Mouse (Mus musculus): Measurements from ENCODE around the gene Tssk6. TPM values are rescaled to one million over a fixed set of nuclear protein-coding genes. Genes with fewer than 3 reads are reported as not detected.
A peak's percentile ranks its signal among the peaks of the same experiment; 100 is the strongest.

Tssk6 gene
- polyA plus RNA-seq (2015; fragmentation: Nextera tagmentation; extraction: Ambion mirVana) = 1.1 and 1.6 TPM in 2 replicates

GRCm38 (mm10) chr8:69902163-69903062 is at the start of gene Tssk6, which contains the start of the genes Ndufa13 and Yjefn3:
Gene Tssk6, plus strand, starts transcription at chr8:69902184.
Gene Ndufa13, minus strand, starts transcription at chr8:69902558.
Gene Yjefn3, minus strand, starts transcription at chr8:69902712.
- peak within 1 kb of the TSS; percentile 100 for H3K4me2 ChIP-seq (ENCODE audit: low read depth, low read length)
- 3% methylated on average over 89 of the region's 89 CpGs for WGBS (ENCODE audit: insufficient replicate concordance)
- H3K9ac ChIP-seq (ENCODE audit: low read depth, low read length) = peak within 1 kb of the TSS; percentile 90
- peak within 1 kb of the TSS; percentile 97 for H3K27ac ChIP-seq (ENCODE audit: low read length)
- H3K4me3 ChIP-seq (ENCODE audit: low read depth, low read length) = peak within 1 kb of the TSS; percentile 87
- no peaks in the 10 kb centered on the region; the same call in 1 of the 2 replicates for H3K36me3 ChIP-seq (ENCODE audit: control insufficient read depth, insufficient read depth)
- no peaks in the 10 kb centered on the region for H3K27me3 ChIP-seq (ENCODE audit: control insufficient read depth, insufficient read depth, low read depth, low read length)
- ATAC-seq (ENCODE audit: low read depth) = peak; percentile 28
- H3K9me3 ChIP-seq (replicated peaks; ENCODE audit: control insufficient read depth, low read length) = no peaks in the 10 kb centered on the region
- peaks cover 42% of the 10 kb centered on the region for H3K4me1 ChIP-seq (ENCODE audit: control insufficient read depth, low read depth, low read length)

- Histone ChIP-seq H3K27ac (ENCODE audit: low read length) (no peak overlapping the region), H3K4me1 (ENCODE audit: control insufficient read depth, low read depth, low read length) (peaks cover 11% of the 10 kb centered on the region), H3K9ac (ENCODE audit: low read depth, low read length) (no peak overlapping the region), H3K9me3 (replicated peaks; ENCODE audit: control insufficient read depth, low read length) (no peaks in the 10 kb centered on the region; the same call in 1 of the 2 replicates), H3K4me2 (ENCODE audit: low read depth, low read length) (no peak overlapping the region), H3K36me3 (ENCODE audit: control insufficient read depth, insufficient read depth) (no peaks in the 10 kb centered on the region), H3K4me3 (ENCODE audit: low read depth, low read length) (no peak overlapping the region), H3K27me3 (ENCODE audit: control insufficient read depth, insufficient read depth, low read depth, low read length) (no peaks in the 10 kb centered on the region)
- 74% methylated on average over 10 of the region's 10 CpGs for WGBS (ENCODE audit: insufficient replicate concordance)
- ATAC-seq (ENCODE audit: low read depth) = no peak
These were observed 48.1 kb upstream of the Tssk6 start for GRCm38 (mm10) chr8:69853869-69854268.

- no peaks in the 10 kb centered on the region for H3K36me3 ChIP-seq (ENCODE audit: control insufficient read depth, insufficient read depth)
- no peaks in the 10 kb centered on the region for H3K9me3 ChIP-seq (replicated peaks; ENCODE audit: control insufficient read depth, low read length)
- no peak overlapping the region for H3K9ac ChIP-seq (ENCODE audit: low read depth, low read length)
- H3K4me2 ChIP-seq (ENCODE audit: low read depth, low read length) = no peak overlapping the region
- H3K27me3 ChIP-seq (ENCODE audit: control insufficient read depth, insufficient read depth, low read depth, low read length) = no peaks in the 10 kb centered on the region
- WGBS (ENCODE audit: insufficient replicate concordance) = 60% methylated on average over 4 of the region's 4 CpGs
- no peak overlapping the region for H3K27ac ChIP-seq (ENCODE audit: low read length)
- no peak overlapping the region for H3K4me3 ChIP-seq (ENCODE audit: low read depth, low read length)
- H3K4me1 ChIP-seq (ENCODE audit: control insufficient read depth, low read depth, low read length) = peaks cover 5% of the 10 kb centered on the region; the same call in 1 of the 2 replicates
- no peak for ATAC-seq (ENCODE audit: low read depth)
These were observed 41.2 kb upstream of the Tssk6 start for GRCm38 (mm10) chr8:69860807-69861206.

- peaks cover 5% of the 10 kb centered on the region; the same call in 1 of the 2 replicates for H3K4me1 ChIP-seq (ENCODE audit: control insufficient read depth, low read depth, low read length)
- WGBS (ENCODE audit: insufficient replicate concordance) = 31% methylated on average over 2 of the region's 2 CpGs
These were observed 40.7 kb upstream of the Tssk6 start for GRCm38 (mm10) chr8:69861251-69861650.

GRCm38 (mm10) chr8:69863387-69864020 is 38.5 kb upstream of the Tssk6 start:
- no peaks in the 10 kb centered on the region for H3K27me3 ChIP-seq (ENCODE audit: control insufficient read depth, insufficient read depth, low read depth, low read length)
- H3K9me3 ChIP-seq (replicated peaks; ENCODE audit: control insufficient read depth, low read length) = no peaks in the 10 kb centered on the region
- no peak overlapping the region for H3K4me2 ChIP-seq (ENCODE audit: low read depth, low read length)
- peaks cover 5% of the 10 kb centered on the region; the same call in 1 of the 2 replicates for H3K4me1 ChIP-seq (ENCODE audit: control insufficient read depth, low read depth, low read length)
- H3K4me3 ChIP-seq (ENCODE audit: low read depth, low read length) = no peak overlapping the region
- no peak overlapping the region for H3K27ac ChIP-seq (ENCODE audit: low read length)
- H3K9ac ChIP-seq (ENCODE audit: low read depth, low read length) = no peak overlapping the region
- H3K36me3 ChIP-seq (ENCODE audit: control insufficient read depth, insufficient read depth) = no peaks in the 10 kb centered on the region
- WGBS (ENCODE audit: insufficient replicate concordance) = 54% methylated on average over 5 of the region's 5 CpGs
- peak; percentile 51; the same call in 1 of the 2 replicates for ATAC-seq (ENCODE audit: low read depth)

More at GRCm38 (mm10) chr8:69861251-69861650, 40.7 kb upstream of the Tssk6 start:
- no peak for ATAC-seq (ENCODE audit: low read depth)
- no peaks in the 10 kb centered on the region for H3K27me3 ChIP-seq (ENCODE audit: control insufficient read depth, insufficient read depth, low read depth, low read length)
- no peak overlapping the region for H3K4me2 ChIP-seq (ENCODE audit: low read depth, low read length)
- H3K27ac ChIP-seq (ENCODE audit: low read length) = no peak overlapping the region
- H3K4me3 ChIP-seq (ENCODE audit: low read depth, low read length) = no peak overlapping the region
- H3K9me3 ChIP-seq (replicated peaks; ENCODE audit: control insufficient read depth, low read length) = no peaks in the 10 kb centered on the region
- no peaks in the 10 kb centered on the region for H3K36me3 ChIP-seq (ENCODE audit: control insufficient read depth, insufficient read depth)
- no peak overlapping the region for H3K9ac ChIP-seq (ENCODE audit: low read depth, low read length)

- Histone ChIP-seq H3K4me1 (ENCODE audit: control insufficient read depth, low read depth, low read length) (peaks cover 5% of the 10 kb centered on the region; the same call in 1 of the 2 replicates), H3K9ac (ENCODE audit: low read depth, low read length) (no peak overlapping the region), H3K4me2 (ENCODE audit: low read depth, low read length) (no peak overlapping the region), H3K9me3 (replicated peaks; ENCODE audit: control insufficient read depth, low read length) (no peaks in the 10 kb centered on the region), H3K4me3 (ENCODE audit: low read depth, low read length) (no peak overlapping the region), H3K36me3 (ENCODE audit: control insufficient read depth, insufficient read depth) (no peaks in the 10 kb centered on the region), H3K27ac (ENCODE audit: low read length) (no peak overlapping the region), H3K27me3 (ENCODE audit: control insufficient read depth, insufficient read depth, low read depth, low read length) (no peaks in the 10 kb centered on the region)
- 60% methylated on average over 5 of the region's 5 CpGs for WGBS (ENCODE audit: insufficient replicate concordance)
- ATAC-seq (ENCODE audit: low read depth) = no peak
These were observed 37.8 kb upstream of the Tssk6 start for GRCm38 (mm10) chr8:69864180-69864579.

- H3K27ac ChIP-seq (ENCODE audit: low read length) = no peak overlapping the region
- H3K9ac ChIP-seq (ENCODE audit: low read depth, low read length) = no peak overlapping the region
- no peaks in the 10 kb centered on the region for H3K9me3 ChIP-seq (replicated peaks; ENCODE audit: control insufficient read depth, low read length)
- H3K36me3 ChIP-seq (ENCODE audit: control insufficient read depth, insufficient read depth) = no peaks in the 10 kb centered on the region
- H3K4me1 ChIP-seq (ENCODE audit: control insufficient read depth, low read depth, low read length) = peaks cover 5% of the 10 kb centered on the region; the same call in 1 of the 2 replicates
- no peaks in the 10 kb centered on the region for H3K27me3 ChIP-seq (ENCODE audit: control insufficient read depth, insufficient read depth, low read depth, low read length)
- WGBS (ENCODE audit: insufficient replicate concordance) = 74% methylated on average over 5 of the region's 5 CpGs
- ATAC-seq (ENCODE audit: low read depth) = no peak
- no peak overlapping the region for H3K4me3 ChIP-seq (ENCODE audit: low read depth, low read length)
- no peak overlapping the region for H3K4me2 ChIP-seq (ENCODE audit: low read depth, low read length)
These were observed 34.2 kb upstream of the Tssk6 start for GRCm38 (mm10) chr8:69867696-69868326.

GRCm38 (mm10) chr8:69870003-69870765 is 31.8 kb upstream of the Tssk6 start:
- Histone ChIP-seq H3K4me1 (ENCODE audit: control insufficient read depth, low read depth, low read length) (no peaks in the 10 kb centered on the region), H3K27me3 (ENCODE audit: control insufficient read depth, insufficient read depth, low read depth, low read length) (no peaks in the 10 kb centered on the region), H3K4me3 (ENCODE audit: low read depth, low read length) (no peak overlapping the region), H3K27ac (ENCODE audit: low read length) (no peak overlapping the region), H3K9me3 (replicated peaks; ENCODE audit: control insufficient read depth, low read length) (no peaks in the 10 kb centered on the region), H3K4me2 (ENCODE audit: low read depth, low read length) (no peak overlapping the region), H3K9ac (ENCODE audit: low read depth, low read length) (no peak overlapping the region), H3K36me3 (ENCODE audit: control insufficient read depth, insufficient read depth) (no peaks in the 10 kb centered on the region)
- ATAC-seq (ENCODE audit: low read depth) = no peak
- 67% methylated on average over 11 of the region's 11 CpGs for WGBS (ENCODE audit: insufficient replicate concordance)
